Mouse (Mus musculus) midbrain, embryonic 11.5 days (tissue): ENCODE measurements around the gene Tyk2. TPM values are rescaled to one million over a fixed set of nuclear protein-coding genes. Genes with fewer than 3 reads are reported as not detected.

ENCODE experiments used
- ATAC-seq: fragments of 200-750 bp; cut with Nextera tagmentation; 2 replicates; pipeline ENCODE4 v1.8.0; 2017; ENCODE audit warnings: moderate TSS enrichment, moderate library complexity; ENCODE audit not compliant: low FRiP score
- DNase-seq: peaks from one replicate; pipeline ENCODE4 v3.0.0; 2015; ENCODE audit warnings: low spot score; ENCODE audit errors: missing footprints
- H3K27ac ChIP-seq: fragments of 300-500 bp; sonication (generic); 2 replicates; pipeline ENCODE4 v1.5.1; 2014; ENCODE audit warnings: low read depth, low read length
- H3K27me3 ChIP-seq: fragments of 300-500 bp; sonication (generic); 2 replicates; pipeline ENCODE4 v1.6.1; 2014; ENCODE audit warnings: mild to moderate bottlenecking, low read length, moderate library complexity, mixed read lengths; ENCODE audit not compliant: control insufficient read depth, insufficient read depth
- H3K36me3 ChIP-seq: fragments of 300-500 bp; sonication (generic); 2 replicates; pipeline ENCODE4 v1.6.1; 2014; ENCODE audit warnings: mild to moderate bottlenecking, low read length, moderate library complexity, mixed read lengths; ENCODE audit not compliant: control insufficient read depth, insufficient read depth
- H3K4me1 ChIP-seq: fragments of 300-500 bp; sonication (generic); 2 replicates; pipeline ENCODE4 v1.6.1; 2014; ENCODE audit warnings: low read length; ENCODE audit not compliant: control insufficient read depth, insufficient read depth
- H3K4me2 ChIP-seq: fragments of 300-500 bp; sonication (generic); 2 replicates; pipeline ENCODE4 v1.6.1; 2014; ENCODE audit warnings: mild to moderate bottlenecking, moderate library complexity
- H3K4me3 ChIP-seq: fragments of 300-500 bp; sonication (generic); 2 replicates; pipeline ENCODE4 v1.5.1; 2014; ENCODE audit warnings: low read depth, low read length
- H3K9ac ChIP-seq: fragments of 300-500 bp; sonication (generic); 2 replicates; pipeline ENCODE4 v1.6.1; 2014; ENCODE audit warnings: low read length
- H3K9me3 ChIP-seq: fragments of 300-500 bp; sonication (generic); 2 replicates; pipeline ENCODE4 v1.6.1; 2016; ENCODE audit warnings: low read length; ENCODE audit not compliant: control insufficient read depth
- WGBS: fragments of 180-500 bp; shearing (Covaris S2); extraction: QIAGEN DNeasy Blood & Tissue Kit; methylation state at CpG from one replicate; pipeline ENCODE4 v1.1.7; 2014; 5-methylcytosine and 5-hydroxymethylcytosine counted together
- polyA plus RNA-seq: library from polyadenylated mRNA; unstranded; fragments of >200 nt; fragmentation: Nextera tagmentation; extraction: Ambion mirVana; gene quantifications from 2 replicates; pipeline ENCODE4 v1.2.1, GENCODE M21; 2014

The Tyk2 gene
- polyA plus RNA-seq: 6.1 and 7.1 TPM in 2 replicates

DNA sequence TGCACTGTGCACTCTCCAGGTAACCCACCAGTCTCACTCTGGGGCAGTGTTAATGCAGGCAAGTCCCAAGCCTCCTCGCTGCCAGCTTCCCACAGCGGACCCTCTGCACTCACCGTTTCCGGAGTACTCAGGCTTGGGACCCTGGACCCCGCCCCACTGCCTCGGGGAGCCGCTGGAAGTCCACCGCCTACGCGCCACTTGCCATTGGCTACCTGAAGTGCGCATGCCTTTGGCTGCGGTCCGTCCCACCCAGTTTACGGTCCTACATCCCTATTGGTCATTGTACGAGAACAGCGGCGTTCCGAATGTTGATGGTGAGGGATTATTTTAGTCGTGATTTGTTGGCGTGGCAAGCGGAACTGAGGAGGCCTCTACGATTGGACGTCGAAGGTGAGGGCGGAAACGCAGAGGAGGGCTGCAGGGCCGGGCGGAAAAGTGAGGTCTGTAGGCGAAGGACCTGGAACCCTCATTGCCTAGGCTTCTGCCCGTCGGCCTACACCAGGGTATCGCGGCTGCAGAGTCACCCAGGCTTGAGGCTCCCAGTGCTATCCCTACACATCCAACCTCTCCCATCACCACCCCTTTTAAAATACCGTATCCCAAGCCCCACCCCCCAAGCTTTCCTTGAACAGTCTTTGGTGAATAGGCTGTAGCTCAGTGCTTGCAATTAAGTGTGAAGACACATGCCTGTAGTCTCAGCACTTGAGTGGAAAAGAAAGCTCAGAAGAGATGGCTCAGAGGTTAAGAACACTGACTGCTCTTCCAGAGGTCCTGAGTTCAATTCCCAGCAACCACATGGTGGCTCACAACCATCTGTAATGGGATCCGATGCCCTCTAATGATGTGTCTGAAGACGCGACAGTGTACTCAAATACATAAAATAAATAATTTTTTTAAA lies at the start of gene Tyk2:
Gene Tyk2 (minus strand): TSS at position 185 of the 898 bp plus-strand sequence.
- Histone ChIP-seq H3K4me1 (0 out of 2 replicates have a peak, but pooled peaks cover 4% of the 10 kb centered on the region), H3K4me3 (peak within 1 kb of the TSS; percentile 42), H3K4me2 (peak within 1 kb of the TSS; percentile 49), H3K27me3 (no peaks in the 10 kb centered on the region), H3K27ac (no peak within 1 kb of the TSS), H3K36me3 (no peaks in the 10 kb centered on the region), H3K9ac (peak within 1 kb of the TSS; percentile 66), H3K9me3 (no peaks in the 10 kb centered on the region)
- ATAC-seq: peak; percentile 99
- WGBS: 6% methylated on average over 37 of the region's 37 CpGs
- peak; percentile 97 for DNase-seq

- no peaks in the 10 kb centered on the region for H3K9me3 ChIP-seq
- peak; percentile 51 for DNase-seq
- WGBS: 77% methylated on average over 1 of the region's 1 CpGs
- no peaks in the 10 kb centered on the region for H3K4me1 ChIP-seq
- H3K4me3 ChIP-seq: no peak overlapping the region
- H3K27ac ChIP-seq: no peak overlapping the region
- peaks cover 20% of the 10 kb centered on the region for H3K27me3 ChIP-seq
- no peaks in the 10 kb centered on the region for H3K36me3 ChIP-seq
- no peak for ATAC-seq
- no peak overlapping the region for H3K9ac ChIP-seq
- H3K4me2 ChIP-seq: no peak overlapping the region
Measured at GRCm38 (mm10) chr9:21180841-21181240, 49.8 kb upstream of the Tyk2 start.

- Histone ChIP-seq H3K4me2 (no peak overlapping the region), H3K9me3 (no peaks in the 10 kb centered on the region), H3K4me3 (no peak overlapping the region), H3K27me3 (peaks cover 20% of the 10 kb centered on the region), H3K36me3 (no peaks in the 10 kb centered on the region), H3K9ac (no peak overlapping the region), H3K27ac (no peak overlapping the region), H3K4me1 (no peaks in the 10 kb centered on the region)
- ATAC-seq: no peak
- no peak for DNase-seq
- 70% methylated on average over 4 of the region's 4 CpGs for WGBS
Measured at GRCm38 (mm10) chr9:21180402-21180801, 49.4 kb upstream of the Tyk2 start.

DNA sequence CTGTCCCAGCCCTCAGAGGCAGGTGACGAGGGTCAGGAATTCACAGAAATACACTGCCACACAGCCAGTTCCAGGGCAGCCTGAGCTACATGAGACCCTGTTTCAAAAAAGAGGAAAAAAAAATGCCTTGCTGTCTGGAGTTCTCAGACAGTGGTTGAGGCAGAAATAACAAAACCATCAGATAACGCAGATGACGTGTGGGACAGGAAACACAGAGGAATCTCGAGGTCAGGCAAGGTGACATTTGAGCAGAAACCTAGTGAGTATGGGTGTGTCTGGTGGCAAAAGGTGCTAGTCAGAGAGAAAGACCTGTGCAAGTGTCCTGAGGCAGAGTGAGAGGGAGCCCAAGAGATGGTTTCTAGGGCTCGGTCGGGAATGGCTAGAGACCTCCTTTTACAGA lies 41.3 kb upstream of the Tyk2 start:
- 76% methylated on average over 6 of the region's 6 CpGs for WGBS
- DNase-seq (no peak), ATAC-seq (no peak)
- Histone ChIP-seq H3K4me1 (peaks cover 3% of the 10 kb centered on the region; the same call in 1 of the 2 replicates), H3K27ac (no peak overlapping the region), H3K27me3 (peaks cover 2% of the 10 kb centered on the region; the same call in 1 of the 2 replicates), H3K4me2 (no peak overlapping the region), H3K9ac (no peak overlapping the region), H3K4me3 (no peak overlapping the region), H3K9me3 (no peaks in the 10 kb centered on the region), H3K36me3 (no peaks in the 10 kb centered on the region)

- Histone ChIP-seq H3K4me1 (peaks cover 17% of the 10 kb centered on the region), H3K9ac (no peak overlapping the region), H3K9me3 (no peaks in the 10 kb centered on the region), H3K4me2 (no peak overlapping the region), H3K4me3 (no peak overlapping the region), H3K36me3 (no peaks in the 10 kb centered on the region), H3K27ac (no peak overlapping the region), H3K27me3 (peaks cover 34% of the 10 kb centered on the region)
- peak; percentile 20; the same call in 1 of the 2 replicates for ATAC-seq
- WGBS: 32% methylated on average over 1 of the region's 1 CpGs
- no peak for DNase-seq
Measured at GRCm38 (mm10) chr9:21169157-21169556, 38.1 kb upstream of the Tyk2 start.

GRCm38 (mm10) chr9:21168161-21169123 lies 37.4 kb upstream of the Tyk2 start:
- peak overlapping the region; percentile 33 for H3K4me2 ChIP-seq
- 13% methylated on average over 30 of the region's 30 CpGs for WGBS
- H3K36me3 ChIP-seq: no peaks in the 10 kb centered on the region
- H3K27me3 ChIP-seq: peaks cover 41% of the 10 kb centered on the region
- no peak overlapping the region for H3K27ac ChIP-seq
- H3K4me3 ChIP-seq: no peak overlapping the region
- ATAC-seq (peak; percentile 76), DNase-seq (peak; percentile 97)
- H3K9me3 ChIP-seq: no peaks in the 10 kb centered on the region
- peak overlapping the region; percentile 6; the same call in 1 of the 2 replicates for H3K9ac ChIP-seq
- H3K4me1 ChIP-seq: peaks cover 17% of the 10 kb centered on the region

GRCm38 (mm10) chr9:21167140-21168097 lies 36.4 kb upstream of the Tyk2 start:
- Histone ChIP-seq H3K27ac (no peak overlapping the region), H3K27me3 (peaks cover 48% of the 10 kb centered on the region), H3K9me3 (no peaks in the 10 kb centered on the region), H3K4me1 (peaks cover 17% of the 10 kb centered on the region), H3K4me3 (no peak overlapping the region), H3K4me2 (peak overlapping the region; percentile 33; the same call in 1 of the 2 replicates), H3K9ac (no peak overlapping the region), H3K36me3 (no peaks in the 10 kb centered on the region)
- no peak for DNase-seq
- WGBS: 68% methylated on average over 10 of the region's 10 CpGs
- ATAC-seq: no peak

DNA sequence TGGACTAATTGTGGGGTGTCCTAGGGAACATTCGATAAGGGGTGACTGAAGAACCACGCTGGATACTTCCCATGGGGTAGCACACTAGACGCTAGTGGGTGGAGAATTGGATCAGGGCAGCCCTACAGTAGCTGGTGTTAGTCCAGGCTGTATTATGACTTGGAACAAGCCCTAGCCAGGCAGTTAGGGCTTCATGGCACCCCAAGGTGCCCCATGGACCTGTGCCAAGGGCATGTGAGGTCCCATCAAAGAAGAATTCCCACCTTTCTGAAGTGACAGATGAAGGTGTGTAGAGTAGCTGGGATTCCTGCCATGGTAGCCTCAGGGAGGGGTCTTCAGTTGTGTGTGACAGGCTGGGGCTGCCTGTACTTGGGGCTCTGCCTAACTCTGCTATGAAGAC lies 35.5 kb upstream of the Tyk2 start:
- ATAC-seq: no peak
- H3K27ac ChIP-seq: no peak overlapping the region
- no peak for DNase-seq
- H3K9me3 ChIP-seq: no peaks in the 10 kb centered on the region
- H3K4me1 ChIP-seq: peaks cover 17% of the 10 kb centered on the region
- H3K4me2 ChIP-seq: peak overlapping the region; percentile 53; the same call in 1 of the 2 replicates
- no peaks in the 10 kb centered on the region for H3K36me3 ChIP-seq
- H3K4me3 ChIP-seq: no peak overlapping the region; the same call in 1 of the 2 replicates
- H3K27me3 ChIP-seq: peaks cover 54% of the 10 kb centered on the region
- H3K9ac ChIP-seq: no peak overlapping the region
- WGBS: 31% methylated on average over 3 of the region's 3 CpGs
